Mouse (Mus musculus): ENCODE data around the gene Fhl2. TPM values are rescaled to one million over a fixed set of nuclear protein-coding genes. Genes with fewer than 3 reads are reported as not detected.

Fhl2 gene
- polyA plus RNA-seq (2015; fragmentation: Nextera tagmentation; extraction: Ambion mirVana): 124 and 126 TPM in 2 replicates

DNA sequence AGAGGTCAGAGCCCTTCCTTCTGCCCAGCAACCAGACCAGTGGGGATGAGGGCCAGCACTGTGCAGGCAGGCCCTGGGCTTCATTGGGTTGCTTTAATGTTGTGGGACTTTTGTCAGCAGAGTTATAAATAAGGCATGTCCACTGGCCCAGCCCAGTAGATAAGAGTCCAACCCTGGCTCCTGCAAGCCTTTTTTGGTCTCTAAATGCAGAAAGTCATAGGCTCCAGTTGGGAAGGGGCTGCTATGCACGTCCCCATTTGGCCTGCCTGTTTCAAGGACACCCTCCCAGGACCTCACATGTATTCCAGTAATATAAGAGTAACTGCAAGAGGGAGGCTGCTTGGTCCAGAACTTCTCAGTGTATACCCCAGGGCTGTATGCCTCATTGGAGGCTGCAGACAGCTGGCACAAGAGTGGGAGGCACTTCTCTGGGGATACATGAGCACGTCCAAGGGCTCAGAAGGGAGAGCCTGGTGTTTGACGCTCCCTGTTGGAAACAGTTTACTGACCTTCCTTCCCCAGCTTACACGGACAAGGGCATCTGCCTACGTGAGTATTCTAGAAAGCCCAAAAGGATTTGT lies at the start of gene Fhl2:
TSS of gene Fhl2 (minus strand) at position 324 of the 581 bp plus-strand sequence.
- H3K4me1 ChIP-seq (replicated peaks; ENCODE audit: control insufficient read depth, insufficient read depth): no peaks in the 10 kb centered on the region; the same call in 1 of the 2 replicates
- H3K27ac ChIP-seq (replicated peaks): no peak within 1 kb of the TSS
- ATAC-seq (ENCODE audit: low FRiP score, low TSS enrichment) (no peak), DNase-seq (ENCODE audit: low spot score) (no peak)
- H3K9ac ChIP-seq (ENCODE audit: low read length): no peak within 1 kb of the TSS
- no peak within 1 kb of the TSS for H3K4me2 ChIP-seq (replicated peaks; ENCODE audit: low read depth)
- H3K27me3 ChIP-seq (ENCODE audit: control insufficient read depth, insufficient read depth, low read length): no peaks in the 10 kb centered on the region
- no peak for TF ChIP-seq EP300 (optimal IDR thresholded peaks at IDR 0.05)
- TF ChIP-seq CTCF (IDR thresholded peaks at IDR 0.05; ENCODE audit: low read depth): no peak
- H3K9me3 ChIP-seq (ENCODE audit: control insufficient read depth, low read length): no peaks in the 10 kb centered on the region
- WGBS: 59% methylated on average over 5 of the region's 5 CpGs
- H3K36me3 ChIP-seq (ENCODE audit: control insufficient read depth, insufficient read depth, low read length): no peaks in the 10 kb centered on the region
- H3K4me3 ChIP-seq (ENCODE audit: low read depth, low read length): no peak within 1 kb of the TSS

DNA sequence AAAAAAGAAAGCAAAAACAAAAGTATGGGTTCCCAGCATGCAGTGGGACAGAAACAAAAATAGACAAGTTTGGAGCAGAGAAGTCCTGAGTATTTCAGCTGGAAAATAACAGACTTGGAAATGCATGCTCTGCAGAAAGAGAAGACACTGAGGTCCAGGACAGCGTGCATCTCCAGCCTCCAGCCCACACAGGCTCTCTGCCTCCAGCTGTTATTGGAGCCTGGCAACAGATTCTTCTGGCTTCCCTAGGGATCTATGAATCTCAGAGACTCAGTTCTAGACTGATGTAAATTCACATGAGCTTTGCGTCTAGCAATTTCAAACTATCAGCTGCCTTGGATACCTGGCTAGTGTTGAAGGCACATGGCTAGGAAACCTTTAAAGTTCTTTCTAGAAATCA lies 48.2 kb upstream of the Fhl2 start:
- no peaks in the 10 kb centered on the region for H3K4me1 ChIP-seq (replicated peaks; ENCODE audit: control insufficient read depth, insufficient read depth)
- no peak for DNase-seq (ENCODE audit: low spot score)
- H3K27me3 ChIP-seq (ENCODE audit: control insufficient read depth, insufficient read depth, low read length): no peaks in the 10 kb centered on the region
- H3K9ac ChIP-seq (ENCODE audit: low read length): no peak overlapping the region
- H3K4me3 ChIP-seq (ENCODE audit: low read depth, low read length): no peak overlapping the region
- H3K36me3 ChIP-seq (ENCODE audit: control insufficient read depth, insufficient read depth, low read length): no peaks in the 10 kb centered on the region
- H3K9me3 ChIP-seq (ENCODE audit: control insufficient read depth, low read length): no peaks in the 10 kb centered on the region
- no peak overlapping the region; the same call in 1 of the 2 replicates for H3K27ac ChIP-seq (replicated peaks)
- WGBS: 54% methylated on average over 2 of the region's 2 CpGs
- ATAC-seq (ENCODE audit: low FRiP score, low TSS enrichment): no peak
- H3K4me2 ChIP-seq (replicated peaks; ENCODE audit: low read depth): no peak overlapping the region
- TF ChIP-seq CTCF (IDR thresholded peaks at IDR 0.05; ENCODE audit: low read depth): no peak
- TF ChIP-seq EP300 (optimal IDR thresholded peaks at IDR 0.05): no peak

DNA sequence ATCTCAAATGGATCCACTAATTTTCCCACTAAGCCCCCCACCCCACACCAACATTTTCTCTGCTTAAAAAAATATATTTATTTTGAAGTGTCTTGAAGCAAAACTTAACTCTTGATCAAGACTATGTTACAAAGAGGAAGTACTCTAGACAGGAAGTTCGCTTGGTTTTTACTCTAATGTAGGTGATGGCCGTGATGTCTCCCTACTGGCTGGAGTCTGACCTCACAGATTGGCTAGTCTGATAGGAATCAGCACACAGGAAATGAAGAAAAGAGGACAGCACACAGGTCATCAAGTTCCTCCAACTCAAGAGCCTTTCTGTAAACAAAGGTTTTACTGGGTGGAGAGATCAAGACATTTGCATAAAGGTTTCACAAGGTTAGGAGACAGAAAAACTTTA lies 44.4 kb upstream of the Fhl2 start:
- TF ChIP-seq CTCF (IDR thresholded peaks at IDR 0.05; ENCODE audit: low read depth) (no peak), EP300 (optimal IDR thresholded peaks at IDR 0.05) (no peak)
- Histone ChIP-seq H3K27ac (replicated peaks) (no peak overlapping the region), H3K4me2 (replicated peaks; ENCODE audit: low read depth) (no peak overlapping the region), H3K4me1 (replicated peaks; ENCODE audit: control insufficient read depth, insufficient read depth) (no peaks in the 10 kb centered on the region), H3K27me3 (ENCODE audit: control insufficient read depth, insufficient read depth, low read length) (no peaks in the 10 kb centered on the region), H3K9me3 (ENCODE audit: control insufficient read depth, low read length) (no peaks in the 10 kb centered on the region), H3K9ac (ENCODE audit: low read length) (no peak overlapping the region), H3K4me3 (ENCODE audit: low read depth, low read length) (no peak overlapping the region), H3K36me3 (ENCODE audit: control insufficient read depth, insufficient read depth, low read length) (no peaks in the 10 kb centered on the region)
- DNase-seq (ENCODE audit: low spot score) (no peak), ATAC-seq (ENCODE audit: low FRiP score, low TSS enrichment) (no peak)
- WGBS: 83% methylated on average over 2 of the region's 2 CpGs

DNA sequence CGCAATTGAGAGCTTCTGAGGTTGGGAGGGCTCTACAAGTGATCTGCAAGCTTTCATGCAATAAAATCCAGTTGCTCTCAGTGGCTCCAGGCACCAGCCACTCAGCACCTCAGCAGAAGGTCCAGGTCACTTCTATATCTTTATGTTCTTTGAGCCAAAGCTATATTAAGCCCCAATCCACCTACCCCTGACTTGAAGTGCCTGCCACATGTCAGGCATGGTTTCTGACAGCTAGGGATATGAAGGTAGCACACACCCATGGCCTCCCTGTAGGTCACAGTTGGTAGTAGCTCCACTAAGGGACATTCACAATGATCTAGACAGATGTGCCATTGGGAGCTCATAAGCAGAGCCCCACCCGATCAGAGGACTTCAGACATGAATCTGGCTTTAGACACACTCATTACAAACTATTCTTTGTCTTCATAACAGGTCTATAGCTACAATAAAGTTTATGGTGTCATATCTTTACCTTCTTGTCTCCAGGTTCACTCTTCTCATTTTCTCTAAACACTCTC lies 43.1 kb upstream of the Fhl2 start:
- no peak overlapping the region for H3K4me2 ChIP-seq (replicated peaks; ENCODE audit: low read depth)
- H3K27me3 ChIP-seq (ENCODE audit: control insufficient read depth, insufficient read depth, low read length): no peaks in the 10 kb centered on the region
- 75% methylated on average over 2 of the region's 2 CpGs for WGBS
- ATAC-seq (ENCODE audit: low FRiP score, low TSS enrichment) (no peak), DNase-seq (ENCODE audit: low spot score) (no peak)
- H3K9ac ChIP-seq (ENCODE audit: low read length): no peak overlapping the region
- no peaks in the 10 kb centered on the region for H3K36me3 ChIP-seq (ENCODE audit: control insufficient read depth, insufficient read depth, low read length)
- H3K9me3 ChIP-seq (ENCODE audit: control insufficient read depth, low read length): no peaks in the 10 kb centered on the region
- no peak overlapping the region for H3K4me3 ChIP-seq (ENCODE audit: low read depth, low read length)
- H3K27ac ChIP-seq (replicated peaks): no peak overlapping the region
- no peaks in the 10 kb centered on the region for H3K4me1 ChIP-seq (replicated peaks; ENCODE audit: control insufficient read depth, insufficient read depth)
- TF ChIP-seq CTCF (IDR thresholded peaks at IDR 0.05; ENCODE audit: low read depth) (no peak), EP300 (optimal IDR thresholded peaks at IDR 0.05) (no peak)

DNA sequence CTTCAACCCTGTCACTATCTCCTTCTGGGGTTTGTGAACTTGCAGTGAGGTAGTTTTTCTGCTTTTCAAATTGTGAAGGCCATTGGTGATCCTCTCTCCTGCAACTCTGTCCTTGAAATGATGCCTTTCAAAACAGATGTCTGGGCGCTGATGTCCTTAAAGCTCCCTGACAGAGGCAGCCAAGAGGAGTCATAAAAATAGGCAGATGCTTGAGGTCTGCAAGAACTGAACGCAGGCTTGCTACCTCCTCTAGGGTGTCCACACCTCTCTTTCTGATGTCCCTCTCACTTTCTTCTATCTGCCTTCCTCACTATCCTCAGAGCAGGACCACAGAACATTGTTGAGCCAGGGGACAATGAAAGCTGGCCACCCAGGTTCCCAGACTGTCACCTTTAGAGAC lies 41.7 kb upstream of the Fhl2 start:
- TF ChIP-seq EP300 (optimal IDR thresholded peaks at IDR 0.05): no peak
- TF ChIP-seq CTCF (IDR thresholded peaks at IDR 0.05; ENCODE audit: low read depth): no peak
- Histone ChIP-seq H3K9ac (ENCODE audit: low read length) (no peak overlapping the region), H3K27me3 (ENCODE audit: control insufficient read depth, insufficient read depth, low read length) (no peaks in the 10 kb centered on the region), H3K9me3 (ENCODE audit: control insufficient read depth, low read length) (no peaks in the 10 kb centered on the region), H3K4me3 (ENCODE audit: low read depth, low read length) (no peak overlapping the region), H3K4me2 (replicated peaks; ENCODE audit: low read depth) (no peak overlapping the region), H3K36me3 (ENCODE audit: control insufficient read depth, insufficient read depth, low read length) (no peaks in the 10 kb centered on the region), H3K27ac (replicated peaks) (no peak overlapping the region), H3K4me1 (replicated peaks; ENCODE audit: control insufficient read depth, insufficient read depth) (no peaks in the 10 kb centered on the region)
- DNase-seq (ENCODE audit: low spot score) (no peak), ATAC-seq (ENCODE audit: low FRiP score, low TSS enrichment) (no peak)
- 73% methylated on average over 2 of the region's 2 CpGs for WGBS

DNA sequence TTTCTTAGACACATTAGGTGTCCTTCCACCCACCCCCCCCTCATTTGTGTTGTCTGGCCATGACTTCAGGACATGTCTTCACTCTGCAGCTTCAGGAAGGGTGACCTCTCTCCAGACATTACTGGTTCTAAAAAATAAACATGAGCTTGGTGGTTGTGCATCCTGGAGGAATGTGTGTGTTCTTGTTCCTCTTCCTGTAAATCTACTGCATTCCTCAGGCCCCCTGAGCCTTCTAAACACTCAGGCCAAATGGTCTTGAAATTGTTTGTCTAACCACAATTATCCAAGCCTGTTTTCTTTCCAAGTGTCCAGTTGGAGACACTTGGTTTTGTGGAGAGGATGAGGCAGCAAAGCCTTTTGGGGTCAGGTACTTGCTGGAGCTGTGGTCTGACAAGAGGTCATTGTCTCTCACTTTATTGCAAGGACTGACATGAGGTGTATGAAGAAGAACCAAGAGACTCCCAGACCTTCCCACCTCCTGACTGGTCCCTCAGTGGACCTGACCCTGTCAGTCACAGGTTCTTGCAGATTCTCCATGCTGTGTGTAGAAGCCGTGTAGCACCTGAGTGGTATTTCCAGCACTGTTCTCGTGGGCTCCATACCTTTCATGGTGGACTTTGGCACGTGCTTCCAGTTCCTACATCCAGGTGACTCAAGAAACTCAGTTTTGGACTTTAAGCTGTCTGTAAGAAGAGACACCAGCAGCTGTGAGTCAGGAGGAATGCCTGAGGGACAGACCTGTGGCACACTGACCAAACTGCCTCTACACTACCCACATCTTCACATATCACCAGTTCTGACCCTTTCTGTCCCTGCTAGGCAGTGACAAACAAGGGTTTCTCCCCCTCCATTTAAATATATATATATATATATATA lies 40.8 kb upstream of the Fhl2 start:
- no peaks in the 10 kb centered on the region for H3K36me3 ChIP-seq (ENCODE audit: control insufficient read depth, insufficient read depth, low read length)
- no peak overlapping the region for H3K4me2 ChIP-seq (replicated peaks; ENCODE audit: low read depth)
- no peak overlapping the region for H3K9ac ChIP-seq (ENCODE audit: low read length)
- H3K27me3 ChIP-seq (ENCODE audit: control insufficient read depth, insufficient read depth, low read length): no peaks in the 10 kb centered on the region
- no peak overlapping the region for H3K4me3 ChIP-seq (ENCODE audit: low read depth, low read length)
- TF ChIP-seq CTCF (IDR thresholded peaks at IDR 0.05; ENCODE audit: low read depth) (no peak), EP300 (optimal IDR thresholded peaks at IDR 0.05) (no peak)
- no peaks in the 10 kb centered on the region for H3K4me1 ChIP-seq (replicated peaks; ENCODE audit: control insufficient read depth, insufficient read depth)
- no peak for ATAC-seq (ENCODE audit: low FRiP score, low TSS enrichment)
- 81% methylated on average over 3 of the region's 3 CpGs for WGBS
- H3K9me3 ChIP-seq (ENCODE audit: control insufficient read depth, low read length): no peaks in the 10 kb centered on the region
- no peak overlapping the region for H3K27ac ChIP-seq (replicated peaks)
- no peak for DNase-seq (ENCODE audit: low spot score)
